Mouse (Mus musculus): ENCODE measurements around the gene Cass4. TPM values are rescaled to one million over a fixed set of nuclear protein-coding genes. Genes with fewer than 3 reads are reported as not detected.

Cass4 gene
- polyA plus RNA-seq, 1 experiment from 2014 or later: 0.13 TPM

- WGBS: 86% methylated on average over 11 of the region's 11 CpGs
These were observed 17.5 kb downstream of the Cass4 start for GRCm38 (mm10) chr2:172411091-172411490.

GRCm38 (mm10) chr2:172412454-172412853 is 18.9 kb downstream of the Cass4 start:
- no peak overlapping the region for H3K9ac ChIP-seq (replicated peaks; ENCODE audit: low read depth, low read length)
- 0 out of 2 replicates have a peak overlapping the region, but pooled peaks have one; percentile 10 for H3K4me2 ChIP-seq (replicated peaks; ENCODE audit: low read depth, low read length)
- H3K36me3 ChIP-seq (ENCODE audit: control insufficient read depth, insufficient read depth, low read length): no peaks in the 10 kb centered on the region
- H3K27ac ChIP-seq (ENCODE audit: low read length): no peak overlapping the region
- peaks cover 13% of the 10 kb centered on the region; the same call in 1 of the 2 replicates for H3K4me1 ChIP-seq (ENCODE audit: control insufficient read depth, insufficient read depth, low read length)
- no peak for ATAC-seq (ENCODE audit: insufficient number of reproducible peaks, insufficient read depth, low FRiP score, low read depth)
- no peaks in the 10 kb centered on the region for H3K27me3 ChIP-seq (ENCODE audit: control insufficient read depth, insufficient read depth, low read length)
- WGBS: 8% methylated on average over 9 of the region's 9 CpGs
- no peaks in the 10 kb centered on the region for H3K9me3 ChIP-seq (ENCODE audit: control insufficient read depth, low read depth, low read length)
- H3K4me3 ChIP-seq (ENCODE audit: low read depth, low read length): no peak overlapping the region

More at GRCm38 (mm10) chr2:172411091-172411490, 17.5 kb downstream of the Cass4 start:
- Histone ChIP-seq H3K36me3 (ENCODE audit: control insufficient read depth, insufficient read depth, low read length) (no peaks in the 10 kb centered on the region), H3K27ac (ENCODE audit: low read length) (no peak overlapping the region), H3K27me3 (ENCODE audit: control insufficient read depth, insufficient read depth, low read length) (no peaks in the 10 kb centered on the region), H3K9me3 (ENCODE audit: control insufficient read depth, low read depth, low read length) (no peaks in the 10 kb centered on the region), H3K4me2 (replicated peaks; ENCODE audit: low read depth, low read length) (no peak overlapping the region), H3K9ac (replicated peaks; ENCODE audit: low read depth, low read length) (no peak overlapping the region), H3K4me3 (ENCODE audit: low read depth, low read length) (no peak overlapping the region), H3K4me1 (ENCODE audit: control insufficient read depth, insufficient read depth, low read length) (peaks cover 13% of the 10 kb centered on the region; the same call in 1 of the 2 replicates)
- ATAC-seq (ENCODE audit: insufficient number of reproducible peaks, insufficient read depth, low FRiP score, low read depth): no peak

- no peaks in the 10 kb centered on the region for H3K27me3 ChIP-seq (ENCODE audit: control insufficient read depth, insufficient read depth, low read length)
- no peak; the same call in 1 of the 2 replicates for ATAC-seq (ENCODE audit: insufficient number of reproducible peaks, insufficient read depth, low FRiP score, low read depth)
- no peak overlapping the region for H3K4me2 ChIP-seq (replicated peaks; ENCODE audit: low read depth, low read length)
- H3K4me1 ChIP-seq (ENCODE audit: control insufficient read depth, insufficient read depth, low read length): peaks cover 13% of the 10 kb centered on the region; the same call in 1 of the 2 replicates
- H3K9me3 ChIP-seq (ENCODE audit: control insufficient read depth, low read depth, low read length): no peaks in the 10 kb centered on the region
- no peaks in the 10 kb centered on the region for H3K36me3 ChIP-seq (ENCODE audit: control insufficient read depth, insufficient read depth, low read length)
- no peak overlapping the region; the same call in 1 of the 2 replicates for H3K27ac ChIP-seq (ENCODE audit: low read length)
- 12% methylated on average over 4 of the region's 4 CpGs for WGBS
- no peak overlapping the region for H3K9ac ChIP-seq (replicated peaks; ENCODE audit: low read depth, low read length)
- no peak overlapping the region for H3K4me3 ChIP-seq (ENCODE audit: low read depth, low read length)
These were observed 19.7 kb downstream of the Cass4 start for GRCm38 (mm10) chr2:172413273-172413672.

- no peaks in the 10 kb centered on the region for H3K9me3 ChIP-seq (ENCODE audit: control insufficient read depth, low read depth, low read length)
- H3K4me3 ChIP-seq (ENCODE audit: low read depth, low read length): no peak overlapping the region
- no peak overlapping the region for H3K4me2 ChIP-seq (replicated peaks; ENCODE audit: low read depth, low read length)
- no peaks in the 10 kb centered on the region for H3K36me3 ChIP-seq (ENCODE audit: control insufficient read depth, insufficient read depth, low read length)
- no peaks in the 10 kb centered on the region for H3K27me3 ChIP-seq (ENCODE audit: control insufficient read depth, insufficient read depth, low read length)
- H3K9ac ChIP-seq (replicated peaks; ENCODE audit: low read depth, low read length): no peak overlapping the region
- 42% methylated on average over 5 of the region's 5 CpGs for WGBS
- ATAC-seq (ENCODE audit: insufficient number of reproducible peaks, insufficient read depth, low FRiP score, low read depth): no peak
- peaks cover 13% of the 10 kb centered on the region; the same call in 1 of the 2 replicates for H3K4me1 ChIP-seq (ENCODE audit: control insufficient read depth, insufficient read depth, low read length)
- H3K27ac ChIP-seq (ENCODE audit: low read length): no peak overlapping the region
These were observed 20.3 kb downstream of the Cass4 start for GRCm38 (mm10) chr2:172413894-172414293.

- H3K27ac ChIP-seq (ENCODE audit: low read length): no peak overlapping the region
- peaks cover 13% of the 10 kb centered on the region; the same call in 1 of the 2 replicates for H3K4me1 ChIP-seq (ENCODE audit: control insufficient read depth, insufficient read depth, low read length)
- ATAC-seq (ENCODE audit: insufficient number of reproducible peaks, insufficient read depth, low FRiP score, low read depth): no peak
These were observed 22.6 kb downstream of the Cass4 start for GRCm38 (mm10) chr2:172416218-172416617.

GRCm38 (mm10) chr2:172416876-172417275 is 23.3 kb downstream of the Cass4 start:
- H3K9ac ChIP-seq (replicated peaks; ENCODE audit: low read depth, low read length): no peak overlapping the region
- no peaks in the 10 kb centered on the region for H3K36me3 ChIP-seq (ENCODE audit: control insufficient read depth, insufficient read depth, low read length)
- no peak for ATAC-seq (ENCODE audit: insufficient number of reproducible peaks, insufficient read depth, low FRiP score, low read depth)
- 83% methylated on average over 5 of the region's 5 CpGs for WGBS
- no peaks in the 10 kb centered on the region for H3K9me3 ChIP-seq (ENCODE audit: control insufficient read depth, low read depth, low read length)
- H3K27ac ChIP-seq (ENCODE audit: low read length): no peak overlapping the region
- H3K4me3 ChIP-seq (ENCODE audit: low read depth, low read length): no peak overlapping the region
- H3K4me2 ChIP-seq (replicated peaks; ENCODE audit: low read depth, low read length): no peak overlapping the region
- peaks cover 13% of the 10 kb centered on the region; the same call in 1 of the 2 replicates for H3K4me1 ChIP-seq (ENCODE audit: control insufficient read depth, insufficient read depth, low read length)
- H3K27me3 ChIP-seq (ENCODE audit: control insufficient read depth, insufficient read depth, low read length): no peaks in the 10 kb centered on the region

More at GRCm38 (mm10) chr2:172416218-172416617, 22.6 kb downstream of the Cass4 start:
- Histone ChIP-seq H3K9ac (replicated peaks; ENCODE audit: low read depth, low read length) (no peak overlapping the region), H3K4me3 (ENCODE audit: low read depth, low read length) (no peak overlapping the region), H3K9me3 (ENCODE audit: control insufficient read depth, low read depth, low read length) (no peaks in the 10 kb centered on the region), H3K27me3 (ENCODE audit: control insufficient read depth, insufficient read depth, low read length) (no peaks in the 10 kb centered on the region), H3K4me2 (replicated peaks; ENCODE audit: low read depth, low read length) (no peak overlapping the region), H3K36me3 (ENCODE audit: control insufficient read depth, insufficient read depth, low read length) (no peaks in the 10 kb centered on the region)
- WGBS: 62% methylated on average over 12 of the region's 12 CpGs

GRCm38 (mm10) chr2:172418208-172418607 is 24.6 kb downstream of the Cass4 start:
- no peaks in the 10 kb centered on the region for H3K27me3 ChIP-seq (ENCODE audit: control insufficient read depth, insufficient read depth, low read length)
- H3K9ac ChIP-seq (replicated peaks; ENCODE audit: low read depth, low read length): no peak overlapping the region
- no peak for ATAC-seq (ENCODE audit: insufficient number of reproducible peaks, insufficient read depth, low FRiP score, low read depth)
- 88% methylated on average over 5 of the region's 5 CpGs for WGBS
- H3K4me3 ChIP-seq (ENCODE audit: low read depth, low read length): no peak overlapping the region
- peaks cover 7% of the 10 kb centered on the region; the same call in 1 of the 2 replicates for H3K4me1 ChIP-seq (ENCODE audit: control insufficient read depth, insufficient read depth, low read length)
- no peak overlapping the region for H3K4me2 ChIP-seq (replicated peaks; ENCODE audit: low read depth, low read length)
- no peaks in the 10 kb centered on the region for H3K36me3 ChIP-seq (ENCODE audit: control insufficient read depth, insufficient read depth, low read length)
- no peaks in the 10 kb centered on the region for H3K9me3 ChIP-seq (ENCODE audit: control insufficient read depth, low read depth, low read length)
- no peak overlapping the region for H3K27ac ChIP-seq (ENCODE audit: low read length)

GRCm38 (mm10) chr2:172430609-172431008 is 37.0 kb downstream of the Cass4 start:
- H3K27ac ChIP-seq (ENCODE audit: low read length): no peak overlapping the region
- H3K4me1 ChIP-seq (ENCODE audit: control insufficient read depth, insufficient read depth, low read length): no peaks in the 10 kb centered on the region
- H3K36me3 ChIP-seq (ENCODE audit: control insufficient read depth, insufficient read depth, low read length): no peaks in the 10 kb centered on the region
- H3K9ac ChIP-seq (replicated peaks; ENCODE audit: low read depth, low read length): no peak overlapping the region
- no peak overlapping the region for H3K4me2 ChIP-seq (replicated peaks; ENCODE audit: low read depth, low read length)
- no peaks in the 10 kb centered on the region for H3K9me3 ChIP-seq (ENCODE audit: control insufficient read depth, low read depth, low read length)
- 52% methylated on average over 1 of the region's 1 CpGs for WGBS
- H3K27me3 ChIP-seq (ENCODE audit: control insufficient read depth, insufficient read depth, low read length): no peaks in the 10 kb centered on the region
- no peak overlapping the region for H3K4me3 ChIP-seq (ENCODE audit: low read depth, low read length)
- no peak; the same call in 1 of the 2 replicates for ATAC-seq (ENCODE audit: insufficient number of reproducible peaks, insufficient read depth, low FRiP score, low read depth)

GRCm38 (mm10) chr2:172433746-172434145 is 40.2 kb downstream of the Cass4 start:
- H3K36me3 ChIP-seq (ENCODE audit: control insufficient read depth, insufficient read depth, low read length): no peaks in the 10 kb centered on the region
- no peak overlapping the region for H3K27ac ChIP-seq (ENCODE audit: low read length)
- H3K4me1 ChIP-seq (ENCODE audit: control insufficient read depth, insufficient read depth, low read length): no peaks in the 10 kb centered on the region
- H3K9me3 ChIP-seq (ENCODE audit: control insufficient read depth, low read depth, low read length): no peaks in the 10 kb centered on the region
- H3K4me3 ChIP-seq (ENCODE audit: low read depth, low read length): no peak overlapping the region
- no peaks in the 10 kb centered on the region for H3K27me3 ChIP-seq (ENCODE audit: control insufficient read depth, insufficient read depth, low read length)
- WGBS: 42% methylated on average over 5 of the region's 5 CpGs
- ATAC-seq (ENCODE audit: insufficient number of reproducible peaks, insufficient read depth, low FRiP score, low read depth): no peak
- no peak overlapping the region for H3K4me2 ChIP-seq (replicated peaks; ENCODE audit: low read depth, low read length)
- no peak overlapping the region for H3K9ac ChIP-seq (replicated peaks; ENCODE audit: low read depth, low read length)

All from stomach, embryonic 14.5 days (tissue).